9 mouse cellular contexts compared by ENCODE assay signal in genomic region chr4:139574799-139575672, GRCm38 (mm10). TPM values are rescaled to one million over a fixed set of nuclear protein-coding genes. Genes with fewer than 3 reads are reported as not detected.
A peak's percentile ranks its signal among the peaks of the same experiment; 100 is the strongest.
DNase-seq lines count a peak whose midpoint lies in the region; ATAC-seq and TF ChIP-seq lines count a peak whose summit lies in the region.
"Had no signal": no experiment of that assay in that cellular context is flagged by ENCODE, and none has a peak within 500 bp of the region (broad histone marks: within the 10 kb centered on the region; RNA-seq: fewer than 3 reads in every experiment).

No protein-coding gene starts in this region.

- no peak for TF ChIP-seq POLR2A in lung, adult 2 months (IDR thresholded peaks at IDR 0.05; ENCODE audit: borderline replicate concordance, extremely low read depth, low read depth, low read length)

- peak overlapping the region; percentile 89 for H3K4me3 ChIP-seq in neural tube, embryonic 11.5 days (ENCODE audit: low read depth, low read length)
- H3K4me3 ChIP-seq in kidney, embryonic 16.5 days (ENCODE audit: low read length): peak overlapping the region; percentile 63
- peak overlapping the region; percentile 91 for H3K4me3 ChIP-seq in lung, adult 2 months (replicated peaks; ENCODE audit: extremely low read depth, low read depth, low read length)

- H3K27me3 ChIP-seq in neural tube, embryonic 11.5 days (ENCODE audit: control insufficient read depth, insufficient read depth, low read length): no peaks in the 10 kb centered on the region
- H3K27me3 ChIP-seq in kidney, embryonic 16.5 days (ENCODE audit: insufficient read depth, low read length): no peaks in the 10 kb centered on the region

- H3K4me1 ChIP-seq in neural tube, embryonic 11.5 days (ENCODE audit: control insufficient read depth, insufficient read depth, low read length): peaks cover 45% of the 10 kb centered on the region
- H3K4me1 ChIP-seq in kidney, embryonic 16.5 days (ENCODE audit: insufficient read depth, low read length): peaks cover 51% of the 10 kb centered on the region
- H3K4me1 ChIP-seq in lung, adult 2 months (ENCODE audit: control insufficient read depth, insufficient read depth, low read length): peaks cover 20% of the 10 kb centered on the region

- under 1% methylated on average over 87 of the region's 111 CpGs for WGBS in neural tube, embryonic 11.5 days
- under 1% methylated on average over 87 of the region's 111 CpGs for WGBS in kidney, embryonic 16.5 days
- under 1% methylated on average over 108 of the region's 111 CpGs for whole genome bisulfite sequencing in lung, adult 2 months

- peak overlapping the region; percentile 92 for H3K27ac ChIP-seq in neural tube, embryonic 11.5 days (ENCODE audit: low read depth, low read length)
- peak overlapping the region; percentile 81 for H3K27ac ChIP-seq in kidney, embryonic 16.5 days (ENCODE audit: low read length)

- H3K4me2 ChIP-seq in neural tube, embryonic 11.5 days (ENCODE audit: low read depth): peak overlapping the region; percentile 96
- H3K4me2 ChIP-seq in kidney, embryonic 16.5 days (replicated peaks; ENCODE audit: low read depth, low read length): peak overlapping the region; percentile 96

- no peaks in the 10 kb centered on the region for H3K9me3 ChIP-seq in neural tube, embryonic 11.5 days (ENCODE audit: control insufficient read depth, low read length)
- H3K9me3 ChIP-seq in kidney, embryonic 16.5 days (ENCODE audit: low read length): no peaks in the 10 kb centered on the region

- ATAC-seq in neural tube, embryonic 11.5 days (ENCODE audit: insufficient read depth, low FRiP score, low TSS enrichment): peak; percentile 63
- ATAC-seq in kidney, embryonic 16.5 days (ENCODE audit: low FRiP score, low TSS enrichment): peak; percentile 69

- peak overlapping the region; percentile 88 for H3K9ac ChIP-seq in neural tube, embryonic 11.5 days (ENCODE audit: low read length)
- H3K9ac ChIP-seq in kidney, embryonic 16.5 days (replicated peaks; ENCODE audit: low read length): peak overlapping the region; percentile 83

- intact Hi-C loops in gastrocnemius, postnatal 14 days (cut with DNase I; ENCODE audit: low total_unique reads): loop anchor here (5.0 kb wide), 1 partner anchor 103 kb away; no protein-coding TSS in a partner anchor

- TF ChIP-seq CTCF in lung, adult 2 months (IDR thresholded peaks at IDR 0.05; ENCODE audit: insufficient read depth, low read length): no peak

- no peaks in the 10 kb centered on the region; the same call in 1 of the 2 replicates for H3K36me3 ChIP-seq in neural tube, embryonic 11.5 days (ENCODE audit: control insufficient read depth, insufficient read depth, low read length)
- no peaks in the 10 kb centered on the region for H3K36me3 ChIP-seq in kidney, embryonic 16.5 days (ENCODE audit: insufficient read depth, low read length)

- peak; percentile 61 for DNase-seq in neural tube, embryonic 11.5 days (ENCODE audit: low spot score)
- DNase-seq in neural tube, embryonic 10.5 days (ENCODE audit: extremely low spot score, low spot score): no peak
- DNase-seq in cerebellum, adult 8-10 months: peak; percentile 76
- peak; percentile 49 for DNase-seq in gastrocnemius, postnatal 14 days
- DNase-seq in lung, adult 2 months: peak; percentile 64
- DNase-seq in retina, postnatal 1 day: peak; percentile 54
- DNase-seq in urinary bladder, postnatal 25 days (ENCODE audit: low spot score): peak; percentile 29

RNA-seq across cellular contexts. Expression of gene Gm21969, which starts 27.9 kb away (rescaled TPM):
- polyA plus RNA-seq in neural tube, embryonic 11.5 days (2014; fragmentation: Nextera tagmentation; extraction: Ambion mirVana): not detected in 2 replicates
- not detected for total RNA-seq in gastrocnemius, postnatal 14 days (2021)
- not detected in 2 replicates for polyA plus RNA-seq in kidney, embryonic 16.5 days (2015; fragmentation: Nextera tagmentation; extraction: Ambion mirVana)
- polyA plus RNA-seq in lung, adult 2 months (2012; rRNA removed): 0.02 TPM in 1 of 2 replicates, not detected in the other
- polyA plus RNA-seq: large intestine, adult 2 months had no signal

RNA-seq across cellular contexts. Expression of gene Iffo2, which starts 44.7 kb away (rescaled TPM):
- polyA plus RNA-seq in neural tube, embryonic 11.5 days (2014; fragmentation: Nextera tagmentation; extraction: Ambion mirVana): 2.8 and 3.4 TPM in 2 replicates
- total RNA-seq in gastrocnemius, postnatal 14 days (2021): 1 to 10 TPM; 3.9 to 4.9 TPM
- 3.2 and 3.7 TPM in 2 replicates for polyA plus RNA-seq in kidney, embryonic 16.5 days (2015; fragmentation: Nextera tagmentation; extraction: Ambion mirVana)
- 7.4 and 9.5 TPM in 2 replicates for polyA plus RNA-seq in lung, adult 2 months (2012; rRNA removed)

RNA-seq across cellular contexts. Expression of gene Aldh4a1, which starts 47.6 kb away (rescaled TPM):
- polyA plus RNA-seq in neural tube, embryonic 11.5 days (2014; fragmentation: Nextera tagmentation; extraction: Ambion mirVana): 13.9 and 16.2 TPM in 2 replicates
- 10 to 100 TPM; 45.0 to 47.7 TPM for total RNA-seq in gastrocnemius, postnatal 14 days (2021)
- polyA plus RNA-seq in kidney, embryonic 16.5 days (2015; fragmentation: Nextera tagmentation; extraction: Ambion mirVana): 133 and 149 TPM in 2 replicates
- polyA plus RNA-seq in lung, adult 2 months (2012; rRNA removed): 42.9 and 44.5 TPM in 2 replicates
